Mouse (Mus musculus): Measurements from ENCODE around the gene Veph1. TPM values are rescaled to one million over a fixed set of nuclear protein-coding genes. Genes with fewer than 3 reads are reported as not detected.

Gene Veph1
- polyA plus RNA-seq, 1 experiment from 2014 or later, result 14.8 TPM

GRCm38 (mm10) chr3:66091746-66092145 is 204.9 kb downstream of the Veph1 start:
- H3K4me1 ChIP-seq (ENCODE audit: control insufficient read depth, insufficient read depth, low read length), result no peaks in the 10 kb centered on the region
- ATAC-seq (ENCODE audit: low FRiP score, low TSS enrichment), result no peak
- H3K4me3 ChIP-seq (ENCODE audit: low read length), result no peak overlapping the region
- no peak overlapping the region for H3K27ac ChIP-seq (ENCODE audit: low read depth, low read length)
- H3K4me2 ChIP-seq (replicated peaks; ENCODE audit: low read depth, low read length), result no peak overlapping the region
- H3K36me3 ChIP-seq (ENCODE audit: control insufficient read depth, insufficient read depth, low read length), result no peaks in the 10 kb centered on the region
- no peaks in the 10 kb centered on the region for H3K9me3 ChIP-seq (ENCODE audit: control insufficient read depth, low read length)
- H3K9ac ChIP-seq (ENCODE audit: low read depth, low read length), result no peak overlapping the region
- no peaks in the 10 kb centered on the region for H3K27me3 ChIP-seq (ENCODE audit: control insufficient read depth, insufficient read depth, low read length)
- whole genome bisulfite sequencing, result 81% methylated on average over 2 of the region's 2 CpGs

DNA sequence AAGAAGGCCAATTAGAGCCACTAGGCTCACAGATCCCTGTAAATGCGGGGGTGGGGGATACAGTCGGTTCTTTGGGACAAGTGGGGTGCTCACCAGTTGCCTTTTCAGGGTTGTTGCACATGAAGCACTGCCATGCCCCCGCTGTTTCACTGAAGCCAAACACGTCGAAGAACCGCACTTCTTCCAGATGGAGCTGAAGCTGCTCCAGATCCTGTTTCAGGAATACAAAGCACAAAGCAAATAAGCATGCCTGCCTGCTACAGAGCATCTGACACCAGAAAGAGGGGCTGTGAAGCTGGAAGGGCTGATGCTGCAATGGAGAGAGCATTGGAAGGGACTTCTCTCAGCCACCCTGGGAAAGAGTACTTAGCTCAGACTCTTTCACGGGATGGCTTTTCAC is 209.0 kb downstream of the Veph1 start:
- Histone ChIP-seq H3K4me3 (ENCODE audit: low read length) (no peak overlapping the region), H3K27me3 (ENCODE audit: control insufficient read depth, insufficient read depth, low read length) (no peaks in the 10 kb centered on the region), H3K4me2 (replicated peaks; ENCODE audit: low read depth, low read length) (no peak overlapping the region), H3K9ac (ENCODE audit: low read depth, low read length) (no peak overlapping the region), H3K27ac (ENCODE audit: low read depth, low read length) (no peak overlapping the region), H3K4me1 (ENCODE audit: control insufficient read depth, insufficient read depth, low read length) (no peaks in the 10 kb centered on the region), H3K36me3 (ENCODE audit: control insufficient read depth, insufficient read depth, low read length) (no peaks in the 10 kb centered on the region), H3K9me3 (ENCODE audit: control insufficient read depth, low read length) (no peaks in the 10 kb centered on the region)
- no peak for ATAC-seq (ENCODE audit: low FRiP score, low TSS enrichment)
- 80% methylated on average over 7 of the region's 7 CpGs for WGBS

- Histone ChIP-seq H3K9me3 (ENCODE audit: control insufficient read depth, low read length) (no peaks in the 10 kb centered on the region), H3K27ac (ENCODE audit: low read depth, low read length) (no peak overlapping the region), H3K9ac (ENCODE audit: low read depth, low read length) (no peak overlapping the region), H3K4me2 (replicated peaks; ENCODE audit: low read depth, low read length) (no peak overlapping the region), H3K36me3 (ENCODE audit: control insufficient read depth, insufficient read depth, low read length) (no peaks in the 10 kb centered on the region), H3K27me3 (ENCODE audit: control insufficient read depth, insufficient read depth, low read length) (no peaks in the 10 kb centered on the region), H3K4me3 (ENCODE audit: low read length) (no peak overlapping the region), H3K4me1 (ENCODE audit: control insufficient read depth, insufficient read depth, low read length) (0 out of 2 replicates have a peak, but pooled peaks cover 3% of the 10 kb centered on the region)
- ATAC-seq (ENCODE audit: low FRiP score, low TSS enrichment), result no peak
- 97% methylated on average over 3 of the region's 3 CpGs for WGBS
These were observed 212.8 kb downstream of the Veph1 start for GRCm38 (mm10) chr3:66083856-66084255.

- WGBS, result 76% methylated on average over 5 of the region's 5 CpGs
- no peaks in the 10 kb centered on the region for H3K27me3 ChIP-seq (ENCODE audit: control insufficient read depth, insufficient read depth, low read length)
- no peak overlapping the region for H3K9ac ChIP-seq (ENCODE audit: low read depth, low read length)
- H3K4me2 ChIP-seq (replicated peaks; ENCODE audit: low read depth, low read length), result no peak overlapping the region
- no peak overlapping the region for H3K27ac ChIP-seq (ENCODE audit: low read depth, low read length)
- no peak overlapping the region for H3K4me3 ChIP-seq (ENCODE audit: low read length)
- H3K4me1 ChIP-seq (ENCODE audit: control insufficient read depth, insufficient read depth, low read length), result 0 out of 2 replicates have a peak, but pooled peaks cover 3% of the 10 kb centered on the region
- H3K36me3 ChIP-seq (ENCODE audit: control insufficient read depth, insufficient read depth, low read length), result no peaks in the 10 kb centered on the region
- H3K9me3 ChIP-seq (ENCODE audit: control insufficient read depth, low read length), result no peaks in the 10 kb centered on the region
- ATAC-seq (ENCODE audit: low FRiP score, low TSS enrichment), result no peak
These were observed 213.2 kb downstream of the Veph1 start for GRCm38 (mm10) chr3:66083407-66083806.

DNA sequence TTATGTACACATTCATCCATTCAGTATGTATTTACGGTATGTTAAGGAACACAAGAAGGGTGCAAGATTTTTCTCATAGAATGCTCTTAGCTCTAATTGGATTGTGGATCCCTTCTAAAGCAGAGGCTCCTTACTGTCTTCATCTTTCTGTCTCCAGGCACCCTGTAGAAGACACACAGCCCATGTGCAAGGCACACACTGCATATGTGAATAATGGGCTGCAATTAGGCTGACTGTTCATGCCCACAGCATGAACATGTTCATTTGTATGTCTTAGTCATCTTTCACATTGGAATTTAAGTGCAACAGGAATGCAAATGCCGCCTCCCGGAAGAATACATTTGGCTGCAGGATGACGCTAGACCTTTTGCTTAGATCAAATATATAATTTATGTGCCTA is 213.7 kb downstream of the Veph1 start:
- WGBS, result 87% methylated on average over 4 of the region's 4 CpGs
- no peak overlapping the region for H3K27ac ChIP-seq (ENCODE audit: low read depth, low read length)
- 0 out of 2 replicates have a peak, but pooled peaks cover 5% of the 10 kb centered on the region for H3K4me1 ChIP-seq (ENCODE audit: control insufficient read depth, insufficient read depth, low read length)
- H3K9me3 ChIP-seq (ENCODE audit: control insufficient read depth, low read length), result no peaks in the 10 kb centered on the region
- no peaks in the 10 kb centered on the region for H3K36me3 ChIP-seq (ENCODE audit: control insufficient read depth, insufficient read depth, low read length)
- H3K4me2 ChIP-seq (replicated peaks; ENCODE audit: low read depth, low read length), result no peak overlapping the region
- no peak overlapping the region for H3K9ac ChIP-seq (ENCODE audit: low read depth, low read length)
- no peaks in the 10 kb centered on the region for H3K27me3 ChIP-seq (ENCODE audit: control insufficient read depth, insufficient read depth, low read length)
- no peak for ATAC-seq (ENCODE audit: low FRiP score, low TSS enrichment)
- H3K4me3 ChIP-seq (ENCODE audit: low read length), result no peak overlapping the region

- H3K4me3 ChIP-seq (ENCODE audit: low read length), result no peak overlapping the region
- ATAC-seq (ENCODE audit: low FRiP score, low TSS enrichment), result no peak
- no peak overlapping the region for H3K9ac ChIP-seq (ENCODE audit: low read depth, low read length)
- no peaks in the 10 kb centered on the region for H3K36me3 ChIP-seq (ENCODE audit: control insufficient read depth, insufficient read depth, low read length)
- no peaks in the 10 kb centered on the region for H3K9me3 ChIP-seq (ENCODE audit: control insufficient read depth, low read length)
- no peaks in the 10 kb centered on the region for H3K27me3 ChIP-seq (ENCODE audit: control insufficient read depth, insufficient read depth, low read length)
- H3K4me2 ChIP-seq (replicated peaks; ENCODE audit: low read depth, low read length), result no peak overlapping the region
- H3K4me1 ChIP-seq (ENCODE audit: control insufficient read depth, insufficient read depth, low read length), result 0 out of 2 replicates have a peak, but pooled peaks cover 5% of the 10 kb centered on the region
- WGBS, result 45% methylated on average over 3 of the region's 3 CpGs
- no peak overlapping the region for H3K27ac ChIP-seq (ENCODE audit: low read depth, low read length)
These were observed 215.3 kb downstream of the Veph1 start for GRCm38 (mm10) chr3:66081363-66081736.

DNA sequence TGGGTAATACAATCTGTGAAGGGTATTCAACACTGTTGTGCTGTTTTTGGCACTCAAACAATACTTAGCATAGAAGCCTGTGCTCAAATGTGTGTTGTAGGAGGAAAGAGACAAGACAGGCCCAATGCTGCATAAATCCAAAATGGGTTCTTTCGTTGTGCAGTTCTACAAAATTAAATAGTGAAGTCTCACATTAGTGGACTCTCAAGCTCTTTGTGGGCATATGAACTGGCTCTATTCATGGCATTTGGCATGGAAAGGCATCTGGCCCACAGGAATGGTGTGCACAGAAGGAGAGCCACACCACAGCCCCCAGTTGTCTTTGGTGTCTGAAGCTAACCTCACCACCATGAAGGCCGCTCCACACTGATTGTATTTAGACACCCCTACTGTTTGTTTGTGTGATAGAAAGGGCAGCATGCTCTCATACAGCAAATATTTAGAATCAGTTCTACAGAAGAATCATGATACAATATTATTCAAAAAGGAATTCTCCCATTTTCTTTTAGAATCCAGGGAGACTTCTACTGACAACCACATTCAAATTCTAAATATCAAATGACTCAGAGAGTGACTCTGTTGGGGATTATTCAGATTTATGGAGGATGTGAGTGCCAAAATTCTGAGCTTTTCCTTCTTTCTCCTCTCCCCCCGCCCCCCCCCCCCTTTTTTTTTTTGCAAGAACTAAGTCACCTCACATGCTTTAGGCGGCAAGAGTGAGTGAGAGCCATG is 215.8 kb downstream of the Veph1 start:
- WGBS, result 70% methylated on average over 3 of the region's 4 CpGs
- Histone ChIP-seq H3K9ac (ENCODE audit: low read depth, low read length) (no peak overlapping the region), H3K4me2 (replicated peaks; ENCODE audit: low read depth, low read length) (no peak overlapping the region), H3K36me3 (ENCODE audit: control insufficient read depth, insufficient read depth, low read length) (no peaks in the 10 kb centered on the region), H3K9me3 (ENCODE audit: control insufficient read depth, low read length) (no peaks in the 10 kb centered on the region), H3K27me3 (ENCODE audit: control insufficient read depth, insufficient read depth, low read length) (no peaks in the 10 kb centered on the region), H3K4me3 (ENCODE audit: low read length) (no peak overlapping the region), H3K27ac (ENCODE audit: low read depth, low read length) (no peak overlapping the region), H3K4me1 (ENCODE audit: control insufficient read depth, insufficient read depth, low read length) (0 out of 2 replicates have a peak, but pooled peaks cover 5% of the 10 kb centered on the region)
- ATAC-seq (ENCODE audit: low FRiP score, low TSS enrichment), result no peak

GRCm38 (mm10) chr3:66079886-66080285 is 216.8 kb downstream of the Veph1 start:
- H3K27me3 ChIP-seq (ENCODE audit: control insufficient read depth, insufficient read depth, low read length), result no peaks in the 10 kb centered on the region
- no peak overlapping the region for H3K4me3 ChIP-seq (ENCODE audit: low read length)
- no peak overlapping the region for H3K27ac ChIP-seq (ENCODE audit: low read depth, low read length)
- 0 out of 2 replicates have a peak, but pooled peaks cover 5% of the 10 kb centered on the region for H3K4me1 ChIP-seq (ENCODE audit: control insufficient read depth, insufficient read depth, low read length)
- no peak for ATAC-seq (ENCODE audit: low FRiP score, low TSS enrichment)
- 89% methylated on average over 4 of the region's 4 CpGs for WGBS
- H3K9me3 ChIP-seq (ENCODE audit: control insufficient read depth, low read length), result no peaks in the 10 kb centered on the region
- no peak overlapping the region for H3K9ac ChIP-seq (ENCODE audit: low read depth, low read length)
- no peaks in the 10 kb centered on the region for H3K36me3 ChIP-seq (ENCODE audit: control insufficient read depth, insufficient read depth, low read length)
- no peak overlapping the region for H3K4me2 ChIP-seq (replicated peaks; ENCODE audit: low read depth, low read length)

DNA sequence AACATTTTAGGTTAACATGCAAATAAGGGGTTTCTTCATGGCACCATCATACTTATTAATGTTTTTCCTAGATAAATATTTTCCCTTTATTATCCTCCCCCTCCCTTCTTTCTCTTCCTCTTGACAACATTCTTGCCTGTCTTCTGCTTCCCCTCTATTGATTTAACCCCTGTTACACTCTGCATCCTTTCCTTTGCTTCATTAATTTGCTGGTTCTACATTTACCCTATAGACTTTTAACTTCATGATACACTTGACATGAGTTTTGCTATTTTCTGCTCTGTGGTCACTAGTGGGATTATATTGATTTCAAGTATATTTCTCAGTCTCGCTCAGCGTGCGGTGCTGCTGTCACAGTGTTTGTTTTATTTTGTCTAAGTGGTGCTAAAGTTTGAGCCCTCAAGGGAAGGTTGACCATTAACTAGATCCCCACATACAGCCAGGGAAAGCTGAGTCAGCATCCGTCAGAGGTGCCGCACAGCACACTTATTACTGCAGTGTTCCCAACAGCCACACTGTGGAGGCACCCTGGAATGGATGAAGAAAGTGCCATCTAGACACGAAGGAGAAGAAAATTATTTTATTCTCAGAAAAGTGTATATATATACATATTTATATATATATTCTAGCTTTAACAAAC is 217.6 kb downstream of the Veph1 start:
- WGBS, result 20% methylated on average over 6 of the region's 6 CpGs
- H3K4me2 ChIP-seq (replicated peaks; ENCODE audit: low read depth, low read length), result no peak overlapping the region
- peak; percentile 84; the same call in 1 of the 2 replicates for ATAC-seq (ENCODE audit: low FRiP score, low TSS enrichment)
- H3K36me3 ChIP-seq (ENCODE audit: control insufficient read depth, insufficient read depth, low read length), result no peaks in the 10 kb centered on the region
- no peak overlapping the region for H3K27ac ChIP-seq (ENCODE audit: low read depth, low read length)
- no peak overlapping the region for H3K9ac ChIP-seq (ENCODE audit: low read depth, low read length)
- H3K9me3 ChIP-seq (ENCODE audit: control insufficient read depth, low read length), result no peaks in the 10 kb centered on the region
- no peaks in the 10 kb centered on the region for H3K27me3 ChIP-seq (ENCODE audit: control insufficient read depth, insufficient read depth, low read length)
- H3K4me1 ChIP-seq (ENCODE audit: control insufficient read depth, insufficient read depth, low read length), result 0 out of 2 replicates have a peak, but pooled peaks cover 5% of the 10 kb centered on the region
- H3K4me3 ChIP-seq (ENCODE audit: low read length), result no peak overlapping the region

Data from kidney, embryonic 14.5 days (tissue).